Mouse (Mus musculus): Measurements from ENCODE around the gene Dusp3.

DNA sequence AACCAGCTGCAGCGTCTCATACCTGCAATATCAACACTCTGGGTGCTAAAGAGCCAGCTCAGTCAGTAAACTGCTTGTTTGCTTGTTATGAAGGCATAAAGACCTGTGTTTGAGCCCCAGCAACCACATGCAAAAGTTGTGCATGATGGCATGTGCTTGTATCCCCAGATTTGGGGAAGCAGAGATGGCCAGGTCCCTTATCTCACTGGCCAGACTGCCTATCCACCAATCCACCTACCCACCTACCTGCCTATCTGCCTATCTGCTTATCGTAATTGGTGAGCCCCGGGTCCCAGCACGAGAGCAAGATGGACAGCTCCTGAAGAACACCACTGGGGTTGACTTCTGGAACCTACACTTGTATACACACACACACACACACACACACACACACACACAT, 42.5 kb upstream of the Dusp3 start:
- TF ChIP-seq CTCF (IDR thresholded peaks at IDR 0.05) (no peak), EP300 (IDR thresholded peaks at IDR 0.05) (no peak)
